Mouse (Mus musculus): ENCODE results near the gene Abhd12. TPM values are rescaled to one million over a fixed set of nuclear protein-coding genes. Genes with fewer than 3 reads are reported as not detected.

The Abhd12 gene
- total RNA-seq, 2 experiments from 2014 or later = 9.5 to 45.1 TPM

Other genes starting within 250 kb of the Abhd12 start
- 90.4 and 97.4 TPM in 2 replicates for gene Acss1, start 236.2 kb downstream of the Abhd12 start, total RNA-seq (2014; fragmentation: Nextera tagmentation)
- 66.9 and 69.4 TPM in 2 replicates for gene Acss1, start 236.2 kb downstream of the Abhd12 start, total RNA-seq (2017)
- not detected in 2 replicates for gene Vsx1, start 215.4 kb downstream of the Abhd12 start, total RNA-seq (2014; fragmentation: Nextera tagmentation)
- not detected in 2 replicates for gene Vsx1, start 215.4 kb downstream of the Abhd12 start, total RNA-seq (2017)
- 21.7 and 24.5 TPM in 2 replicates for gene Entpd6, start 155.7 kb downstream of the Abhd12 start, total RNA-seq (2014; fragmentation: Nextera tagmentation)
- gene Entpd6, start 155.7 kb downstream of the Abhd12 start, total RNA-seq (2017) = 15.2 and 20.5 TPM in 2 replicates
- gene Pygb, start 118.0 kb downstream of the Abhd12 start, total RNA-seq (2014; fragmentation: Nextera tagmentation) = 14.1 and 16.1 TPM in 2 replicates
- 11.7 and 13.0 TPM in 2 replicates for gene Pygb, start 118.0 kb downstream of the Abhd12 start, total RNA-seq (2017)
- gene Gins1, start 659 bp upstream of the Abhd12 start, total RNA-seq (2014; fragmentation: Nextera tagmentation) = 41.8 and 68.1 TPM in 2 replicates
- gene Gins1, start 659 bp upstream of the Abhd12 start, total RNA-seq (2017) = 87.4 and 115 TPM in 2 replicates
- gene Ninl, start 134.6 kb upstream of the Abhd12 start, total RNA-seq (2014; fragmentation: Nextera tagmentation) = 4.4 and 6.1 TPM in 2 replicates
- 9.6 and 11.2 TPM in 2 replicates for gene Ninl, start 134.6 kb upstream of the Abhd12 start, total RNA-seq (2017)
- gene Nanp, start 134.7 kb upstream of the Abhd12 start, total RNA-seq (2014; fragmentation: Nextera tagmentation) = 35.5 and 42.2 TPM in 2 replicates
- 26.2 and 38.6 TPM in 2 replicates for gene Nanp, start 134.7 kb upstream of the Abhd12 start, total RNA-seq (2017)
- gene Gm14151, start 187.6 kb upstream of the Abhd12 start, total RNA-seq (2014; fragmentation: Nextera tagmentation) = not detected in 2 replicates
- not detected in 2 replicates for gene Gm14151, start 187.6 kb upstream of the Abhd12 start, total RNA-seq (2017)
- not detected in 2 replicates for gene Gm14147, start 193.5 kb upstream of the Abhd12 start, total RNA-seq (2014; fragmentation: Nextera tagmentation)
- gene Gm14147, start 193.5 kb upstream of the Abhd12 start, total RNA-seq (2017) = not detected in 2 replicates

All from megakaryocyte-erythroid progenitor cell, adult 5-6 weeks (primary cell).